Mouse (Mus musculus) lung, embryonic 14.5 days (tissue): ENCODE data around the gene Jph2. TPM values are rescaled to one million over a fixed set of nuclear protein-coding genes. Genes with fewer than 3 reads are reported as not detected.
"Not testable (repeated sequence)": the region's sequence is repeated elsewhere in the genome, so short reads cannot be mapped to it uniquely, and the experiment has no call there.

Experiments used
- ATAC-seq: fragments of 200-750 bp; cut with Nextera tagmentation; 2 replicates; pipeline ENCODE4 v1.8.0; 2017; ENCODE audit warnings: mild to moderate bottlenecking, moderate TSS enrichment, moderate library complexity; ENCODE audit not compliant: insufficient read depth
- DNase-seq: peaks from one replicate; pipeline ENCODE4 v3.0.0-alpha.2; 2015
- H3K27ac ChIP-seq: fragments of 300-500 bp; sonication (generic); 2 replicates; pipeline ENCODE4 v1.5.1; 2014; ENCODE audit warnings: low read depth, mild to moderate bottlenecking, moderate library complexity
- H3K27me3 ChIP-seq: fragments of 300-500 bp; sonication (generic); 2 replicates; pipeline ENCODE4 v1.6.1; 2014; ENCODE audit warnings: low read length, control low read depth; ENCODE audit not compliant: insufficient read depth
- H3K36me3 ChIP-seq: fragments of 300-500 bp; sonication (generic); 2 replicates; pipeline ENCODE4 v1.6.1; 2014; ENCODE audit warnings: control low read depth; ENCODE audit not compliant: insufficient read depth
- H3K4me1 ChIP-seq: fragments of 300-500 bp; sonication (generic); 2 replicates; pipeline ENCODE4 v1.6.1; 2014; ENCODE audit warnings: antibody characterized with exemption, control low read depth; ENCODE audit not compliant: insufficient read depth
- H3K4me2 ChIP-seq: fragments of 300-500 bp; sonication (generic); 2 replicates; pipeline ENCODE4 v1.6.1; 2014; ENCODE audit warnings: mild to moderate bottlenecking
- H3K4me3 ChIP-seq: fragments of 300-500 bp; sonication (generic); 2 replicates; pipeline ENCODE4 v1.5.1; 2014; ENCODE audit warnings: low read depth, low read length
- H3K9ac ChIP-seq: fragments of 300-500 bp; sonication (generic); 2 replicates; pipeline ENCODE4 v1.6.1; 2014
- H3K9me3 ChIP-seq: fragments of 300-500 bp; sonication (generic); 2 replicates; pipeline ENCODE4 v1.6.1; 2016; ENCODE audit warnings: low read depth, low read length, control low read depth
- CTCF ChIP-seq: IDR thresholded peaks from 2 replicates; pipeline ENCODE4 v1.5.1; 2016; ENCODE audit warnings: antibody characterized with exemption, low read depth
- WGBS: fragments of 180-500 bp; shearing (Covaris S2); extraction: QIAGEN DNeasy Blood & Tissue Kit; methylation state at CpG from one replicate; pipeline ENCODE4 v1.1.7; 2014; 5-methylcytosine and 5-hydroxymethylcytosine counted together
- polyA plus RNA-seq: library from polyadenylated mRNA; unstranded; fragments of >200 nt; fragmentation: Nextera tagmentation; extraction: Ambion mirVana; gene quantifications from 2 replicates; pipeline ENCODE4 v1.2.1, GENCODE M21; 2014

Gene Jph2
- polyA plus RNA-seq, 1 experiment from 2014 or later, result 2.7 TPM

DNA sequence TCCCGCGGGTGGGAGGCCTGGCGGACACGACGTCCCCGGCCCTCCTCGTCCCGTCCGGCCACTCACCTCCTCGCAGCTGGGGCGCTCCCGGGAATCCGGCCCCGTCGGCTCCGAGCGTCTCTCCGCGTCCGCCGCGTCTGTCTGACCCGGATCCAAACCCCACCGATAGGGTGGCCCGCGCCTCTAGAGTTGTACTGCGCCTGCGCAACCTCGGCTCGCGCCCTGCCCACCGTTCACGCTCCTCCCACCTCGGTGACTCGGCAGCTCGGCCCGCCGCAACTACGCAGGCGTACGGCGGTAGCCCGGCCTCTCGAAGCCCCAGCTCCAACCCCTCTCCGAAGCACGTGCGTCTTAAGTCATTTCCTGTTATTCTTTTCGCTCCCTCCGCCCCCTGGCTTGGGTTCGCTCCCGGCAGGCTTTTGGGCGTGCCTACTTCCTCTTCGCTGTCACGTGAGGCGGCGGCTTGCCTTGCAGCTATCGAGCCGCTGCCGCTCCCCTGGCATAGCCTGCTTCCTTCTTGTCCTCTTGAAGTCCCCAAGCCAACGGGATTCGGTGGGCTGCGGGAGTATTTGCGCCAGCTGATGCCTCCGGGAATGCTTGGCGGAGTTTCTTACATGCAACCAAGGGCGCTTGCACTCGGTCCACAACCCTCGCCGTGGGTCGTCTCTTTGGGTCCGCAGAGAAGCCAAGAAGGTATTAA, 21.7 kb upstream of the Jph2 start:
- Histone ChIP-seq H3K27me3 (no peaks in the 10 kb centered on the region), H3K36me3 (peaks cover 5% of the 10 kb centered on the region), H3K9me3 (no peaks in the 10 kb centered on the region), H3K9ac (peak overlapping the region; percentile 93), H3K4me2 (peak overlapping the region; percentile 74), H3K4me3 (peak overlapping the region; percentile 97), H3K4me1 (peaks cover 4% of the 10 kb centered on the region), H3K27ac (peak overlapping the region; percentile 83)
- under 1% methylated on average over 71 of the region's 71 CpGs for WGBS
- TF ChIP-seq CTCF, result peak; percentile 37
- ATAC-seq (peak; percentile 99), DNase-seq (peak; percentile 99)

DNA sequence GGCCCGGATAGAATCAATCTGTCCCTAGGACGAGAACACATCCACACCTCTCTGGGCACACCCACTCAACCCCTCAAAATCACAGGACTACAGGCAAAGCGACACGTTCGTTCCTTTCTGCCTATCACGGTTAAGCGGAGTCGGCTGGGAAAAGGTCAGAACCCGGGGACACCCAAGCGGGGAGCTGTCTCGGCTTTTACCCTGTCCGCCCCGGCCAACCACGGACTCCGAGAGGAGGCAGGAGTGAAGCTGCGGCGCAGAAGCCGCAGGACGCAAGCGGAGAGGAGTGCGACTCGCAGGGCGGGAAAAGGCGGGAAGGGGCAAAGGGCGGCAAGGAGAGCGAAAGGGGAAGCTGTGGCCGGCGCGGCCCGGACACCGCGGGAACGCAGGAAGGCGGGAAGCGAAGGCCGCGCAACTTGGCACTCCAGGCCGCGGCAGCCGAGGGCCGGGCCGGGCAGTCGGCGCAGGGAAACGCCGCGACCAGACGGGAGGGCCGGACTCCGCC, 21.1 kb upstream of the Jph2 start:
- DNase-seq, result no peak
- Histone ChIP-seq H3K4me1 (peaks cover 4% of the 10 kb centered on the region), H3K9ac (peak overlapping the region; percentile 93), H3K4me2 (peak overlapping the region; percentile 74), H3K9me3 (no peaks in the 10 kb centered on the region), H3K27me3 (no peaks in the 10 kb centered on the region), H3K27ac (peak overlapping the region; percentile 83), H3K36me3 (peaks cover 9% of the 10 kb centered on the region), H3K4me3 (peak overlapping the region; percentile 97)
- ATAC-seq, result no peak; the same call in 1 of the 2 replicates
- WGBS, result under 1% methylated on average over 50 of the region's 50 CpGs
- no peak for TF ChIP-seq CTCF

DNA sequence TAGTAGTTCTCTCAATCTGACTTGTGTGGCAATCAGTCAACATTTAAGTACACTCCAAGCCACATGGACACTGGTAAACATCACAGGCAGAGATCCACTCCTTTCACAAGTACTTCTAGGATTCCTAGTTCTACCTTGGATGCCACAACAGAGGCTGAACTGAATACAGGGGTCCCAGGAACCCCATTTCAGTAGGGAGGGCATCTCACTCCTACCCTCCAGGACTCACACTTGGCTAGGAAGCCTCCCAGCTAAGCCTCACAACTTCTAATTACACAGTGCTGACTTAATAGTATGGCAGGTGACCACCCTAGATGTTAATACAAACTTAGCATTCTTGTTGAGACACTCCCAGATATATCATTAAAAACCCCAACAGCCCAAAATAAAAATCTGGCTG, 20.0 kb upstream of the Jph2 start:
- peaks cover 4% of the 10 kb centered on the region for H3K4me1 ChIP-seq

DNA sequence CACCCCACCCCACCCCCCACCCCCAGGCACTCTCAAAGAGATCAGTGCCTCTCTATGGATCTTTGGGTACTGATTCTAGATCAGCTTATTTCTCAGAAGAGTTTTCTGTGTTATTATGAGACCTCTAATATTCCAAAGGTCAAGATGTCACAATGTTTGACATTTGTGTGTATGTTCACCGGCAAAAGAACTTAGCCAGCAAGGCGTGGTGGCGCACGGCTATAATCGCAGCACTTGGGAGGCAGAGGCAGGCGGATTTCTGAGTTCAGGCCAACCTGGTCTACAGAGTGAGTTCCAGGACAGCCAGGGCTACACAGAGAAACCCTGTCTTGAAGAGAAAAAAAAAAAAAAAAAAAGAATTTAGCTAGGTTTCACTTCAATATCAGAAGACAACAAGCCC, 19.2 kb upstream of the Jph2 start:
- 81% methylated on average over 6 of the region's 6 CpGs for WGBS
- no peak for ATAC-seq

More for the DNA sequence above, 20.0 kb upstream of the Jph2 start:
- H3K4me3 ChIP-seq, result peak overlapping the region; percentile 97
- H3K27me3 ChIP-seq, result no peaks in the 10 kb centered on the region
- H3K4me2 ChIP-seq, result peak overlapping the region; percentile 74
- DNase-seq (no peak), ATAC-seq (no peak)
- H3K9ac ChIP-seq, result peak overlapping the region; percentile 93
- no peak for TF ChIP-seq CTCF
- peaks cover 20% of the 10 kb centered on the region for H3K36me3 ChIP-seq
- H3K9me3 ChIP-seq, result no peaks in the 10 kb centered on the region
- H3K27ac ChIP-seq, result no peak overlapping the region

DNA sequence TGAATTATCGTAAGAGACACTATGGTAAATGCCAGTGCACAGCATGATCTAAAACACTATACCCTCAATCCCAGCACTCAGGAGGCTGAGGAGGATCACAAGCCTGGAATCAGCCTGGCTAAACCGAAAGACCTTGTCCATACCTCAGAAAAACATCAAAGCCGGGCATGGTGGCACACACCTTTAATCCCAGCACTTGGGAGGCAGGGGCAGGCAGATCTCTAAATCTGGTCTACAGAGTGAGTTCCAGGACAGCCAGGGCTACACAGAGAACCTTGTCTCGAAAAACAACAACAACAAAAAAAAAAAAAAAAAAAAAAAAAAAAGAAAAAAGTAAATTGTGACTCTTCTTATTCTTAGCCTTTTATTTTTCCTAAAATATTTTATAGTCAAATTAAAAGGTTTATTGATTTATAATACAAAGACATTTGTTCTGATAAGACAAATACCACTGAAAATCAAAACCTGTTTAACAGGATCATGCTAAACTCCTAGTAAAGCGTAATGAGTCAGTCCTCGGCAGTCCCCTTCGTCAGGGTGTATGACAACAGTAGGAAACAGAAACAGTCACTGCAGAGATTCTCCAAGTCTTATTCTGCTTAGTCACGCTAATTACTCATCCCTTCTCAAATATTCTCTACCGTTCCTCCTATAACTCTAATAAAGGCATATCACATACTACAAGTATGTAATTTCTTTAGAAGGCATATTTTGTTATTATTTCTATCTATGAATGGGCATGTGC, 15.2 kb upstream of the Jph2 start:
- Histone ChIP-seq H3K27ac (no peak overlapping the region), H3K9ac (no peak overlapping the region), H3K9me3 (no peaks in the 10 kb centered on the region), H3K4me3 (no peak overlapping the region), H3K36me3 (peaks cover 66% of the 10 kb centered on the region), H3K4me2 (no peak overlapping the region), H3K27me3 (no peaks in the 10 kb centered on the region), H3K4me1 (no peaks in the 10 kb centered on the region; the same call in 1 of the 2 replicates)
- TF ChIP-seq CTCF, result no peak
- ATAC-seq (no peak), DNase-seq (no peak)
- 86% methylated on average over 9 of the region's 9 CpGs for WGBS

More for the DNA sequence above, 19.2 kb upstream of the Jph2 start:
- Histone ChIP-seq H3K27me3 (no peaks in the 10 kb centered on the region), H3K4me2 (no peak overlapping the region), H3K27ac (no peak overlapping the region), H3K4me1 (peaks cover 4% of the 10 kb centered on the region), H3K36me3 (peaks cover 27% of the 10 kb centered on the region), H3K4me3 (no peak overlapping the region), H3K9me3 (no peaks in the 10 kb centered on the region), H3K9ac (no peak overlapping the region)
- no peak for TF ChIP-seq CTCF
- DNase-seq, result no peak

DNA sequence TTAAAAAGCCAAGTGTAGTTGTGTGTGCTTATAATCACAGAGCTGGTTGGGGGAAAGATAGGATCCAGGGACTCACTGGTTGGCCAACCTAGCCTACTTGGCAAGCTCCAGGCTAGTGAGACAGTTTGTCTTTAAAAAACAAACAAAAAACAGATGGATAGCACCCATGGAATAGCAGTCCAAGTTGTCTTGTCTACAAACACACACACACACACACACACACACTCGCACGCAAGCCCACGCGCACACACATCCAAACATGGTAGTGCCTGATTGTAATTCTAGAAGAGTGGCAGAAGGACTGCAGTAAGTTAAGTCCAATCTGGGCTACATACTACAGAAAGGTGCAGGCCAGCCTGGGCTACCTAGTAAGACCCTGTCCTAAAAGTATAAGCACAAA, 14.6 kb upstream of the Jph2 start:
- peaks cover 70% of the 10 kb centered on the region for H3K36me3 ChIP-seq
- ATAC-seq (no peak), DNase-seq (no peak)
- H3K4me2 ChIP-seq, result no peak overlapping the region
- no peaks in the 10 kb centered on the region for H3K27me3 ChIP-seq
- no peaks in the 10 kb centered on the region for H3K9me3 ChIP-seq
- H3K4me1 ChIP-seq, result no peaks in the 10 kb centered on the region
- WGBS, result 99% methylated on average over 4 of the region's 4 CpGs
- no peak overlapping the region for H3K4me3 ChIP-seq
- no peak overlapping the region for H3K27ac ChIP-seq
- TF ChIP-seq CTCF, result no peak
- no peak overlapping the region for H3K9ac ChIP-seq

DNA sequence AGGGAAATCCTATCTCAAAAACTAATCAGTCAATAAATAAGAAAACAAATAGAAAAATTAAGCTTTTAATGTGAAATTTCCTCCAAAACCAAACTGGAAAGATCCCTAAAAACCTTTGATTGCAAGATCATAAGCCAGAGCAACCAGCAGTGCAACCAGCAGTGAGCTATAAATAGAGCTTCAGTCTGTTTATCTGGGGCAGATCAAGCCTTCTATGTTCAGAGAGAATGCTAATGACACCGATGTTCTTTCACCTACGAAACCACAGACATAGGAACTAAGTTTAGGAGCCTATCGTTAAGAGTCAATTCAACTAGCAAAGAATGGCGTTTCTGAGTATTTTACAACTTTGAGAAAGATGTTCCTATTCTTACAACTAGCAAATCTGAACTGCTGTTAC, 14.0 kb upstream of the Jph2 start:
- WGBS, result 90% methylated on average over 4 of the region's 4 CpGs
- H3K4me3 ChIP-seq, result no peak overlapping the region
- no peaks in the 10 kb centered on the region for H3K4me1 ChIP-seq
- no peak overlapping the region for H3K27ac ChIP-seq
- H3K36me3 ChIP-seq, result peaks cover 76% of the 10 kb centered on the region
- ATAC-seq (no peak), DNase-seq (no peak)
- no peak for TF ChIP-seq CTCF
- H3K27me3 ChIP-seq, result no peaks in the 10 kb centered on the region
- no peak overlapping the region for H3K9ac ChIP-seq
- H3K9me3 ChIP-seq, result no peaks in the 10 kb centered on the region
- H3K4me2 ChIP-seq, result no peak overlapping the region

DNA sequence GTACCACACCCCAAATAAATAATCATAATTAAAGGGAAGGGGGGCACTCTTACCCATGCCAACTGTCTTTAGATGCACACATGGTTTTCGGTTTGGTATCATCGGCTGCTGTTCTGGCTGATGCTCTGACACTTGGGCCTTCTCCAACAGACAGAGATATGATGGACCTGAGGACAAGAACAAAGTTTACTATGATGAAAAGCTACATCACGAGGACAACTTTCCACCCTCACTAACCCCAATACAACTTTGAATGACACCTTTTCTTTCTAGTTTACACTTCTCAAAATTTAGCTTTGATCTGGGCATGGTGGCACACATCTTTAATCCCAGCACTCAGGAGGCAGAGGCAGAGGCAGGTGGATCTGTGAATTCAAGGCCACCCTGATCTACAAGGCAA, 13.6 kb upstream of the Jph2 start:
- not testable (repeated sequence) for DNase-seq, H3K4me2 ChIP-seq, H3K4me1 ChIP-seq, H3K9me3 ChIP-seq, ATAC-seq, H3K27ac ChIP-seq, H3K9ac ChIP-seq, H3K27me3 ChIP-seq, H3K4me3 ChIP-seq
- H3K36me3 ChIP-seq, result peaks cover 76% of the 10 kb centered on the region
- 89% methylated on average over 3 of the region's 3 CpGs for WGBS
